In the genomic region with DNA sequence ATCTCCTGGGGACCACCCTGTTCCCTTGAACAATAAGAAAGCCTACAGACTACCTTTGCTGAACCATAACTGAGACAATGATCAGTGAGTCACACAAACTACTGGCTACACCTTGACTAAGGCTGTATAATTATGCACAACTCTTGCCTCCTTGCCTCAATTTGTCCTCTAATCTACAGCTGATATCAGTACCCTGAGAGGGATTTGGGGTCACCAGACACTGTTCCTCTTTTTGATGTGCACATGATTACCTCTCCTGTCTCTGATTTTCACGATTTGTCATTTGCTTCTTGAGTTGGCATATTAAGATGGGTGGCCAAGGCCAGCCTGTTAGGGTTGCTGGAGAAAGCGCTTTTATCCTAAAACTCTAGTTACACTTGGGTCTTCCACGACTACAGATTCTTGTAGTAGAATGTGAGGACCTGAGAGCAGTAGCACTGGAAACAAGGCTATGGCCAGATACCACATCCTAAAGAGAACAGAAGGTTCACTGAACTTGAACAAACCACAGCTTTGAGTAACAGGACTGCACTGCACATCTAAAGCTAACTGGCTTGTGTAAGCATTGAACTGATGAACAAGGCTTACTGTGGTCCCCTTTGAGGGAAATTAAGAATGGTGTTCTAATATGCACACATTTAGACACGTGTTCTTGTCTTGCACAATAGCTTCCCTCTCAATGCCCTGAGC, we compare ENCODE assay signal across 1 mouse cellular context.
TF ChIP-seq lines count a peak whose summit lies in the region.

No protein-coding gene starts in this region.

TF ChIP-seq in CH12.LX, 34 proteins besides CTCF, POLR2A, EP300 and RAD21 (continued from another document):
- TF ChIP-seq MAX (IDR thresholded peaks at IDR 0.05; ENCODE audit: low read length) (peak; percentile 36; the same call in 1 of the 2 replicates), MXI1 (IDR thresholded peaks at IDR 0.05; ENCODE audit: low read depth, low read length) (no peak)
